Mouse (Mus musculus): ENCODE measurements around the gene Catsperz. TPM values are rescaled to one million over a fixed set of nuclear protein-coding genes. Genes with fewer than 3 reads are reported as not detected.

Catsperz gene
- polyA plus RNA-seq, 1 experiment from 2014 or later, result 0.81 TPM

GRCm38 (mm10) chr19:6934195-6934977 lies 9.2 kb upstream of the Catsperz start, which contains the start of gene Kcnk4:
Kcnk4 (minus strand) TSS chr19:6934515.
- H3K4me3 ChIP-seq (ENCODE audit: low read depth, low read length), result peak within 1 kb of the TSS; percentile 38
- peak within 1 kb of the TSS; percentile 61 for H3K4me2 ChIP-seq (ENCODE audit: low read depth, low read length)
- no peaks in the 10 kb centered on the region for H3K9me3 ChIP-seq (ENCODE audit: low read length)
- peaks cover 6% of the 10 kb centered on the region for H3K4me1 ChIP-seq (ENCODE audit: insufficient read depth)
- DNase-seq (no peak), ATAC-seq (no peak)
- no peak for TF ChIP-seq CTCF (IDR thresholded peaks at IDR 0.05; ENCODE audit: low read depth)
- TF ChIP-seq EP300 (IDR thresholded peaks at IDR 0.05; ENCODE audit: low read depth), result no peak
- peaks cover 56% of the 10 kb centered on the region for H3K27me3 ChIP-seq (ENCODE audit: insufficient read depth, low read length)
- H3K36me3 ChIP-seq (replicated peaks; ENCODE audit: insufficient read depth, low read length), result no peaks in the 10 kb centered on the region
- WGBS (ENCODE audit: insufficient replicate concordance), result 16% methylated on average over 23 of the region's 23 CpGs
- H3K27ac ChIP-seq (ENCODE audit: low read depth), result no peak within 1 kb of the TSS
- H3K9ac ChIP-seq (replicated peaks), result no peak within 1 kb of the TSS

GRCm38 (mm10) chr19:6933436-6934194 lies 8.4 kb upstream of the Catsperz start:
- Histone ChIP-seq H3K36me3 (replicated peaks; ENCODE audit: insufficient read depth, low read length) (no peaks in the 10 kb centered on the region), H3K4me3 (ENCODE audit: low read depth, low read length) (peak overlapping the region; percentile 38), H3K9me3 (ENCODE audit: low read length) (no peaks in the 10 kb centered on the region), H3K27me3 (ENCODE audit: insufficient read depth, low read length) (peaks cover 59% of the 10 kb centered on the region), H3K4me1 (ENCODE audit: insufficient read depth) (peaks cover 6% of the 10 kb centered on the region), H3K4me2 (ENCODE audit: low read depth, low read length) (peak overlapping the region; percentile 61), H3K9ac (replicated peaks) (no peak overlapping the region), H3K27ac (ENCODE audit: low read depth) (no peak overlapping the region)
- no peak for TF ChIP-seq CTCF (IDR thresholded peaks at IDR 0.05; ENCODE audit: low read depth)
- TF ChIP-seq EP300 (IDR thresholded peaks at IDR 0.05; ENCODE audit: low read depth), result no peak
- DNase-seq (no peak), ATAC-seq (0 out of 2 replicates have a peak, but pooled peaks have one; percentile 16)
- 8% methylated on average over 57 of the region's 58 CpGs for WGBS (ENCODE audit: insufficient replicate concordance)

GRCm38 (mm10) chr19:6933102-6933435 lies 7.9 kb upstream of the Catsperz start:
- ATAC-seq, result no peak
- Histone ChIP-seq H3K27me3 (ENCODE audit: insufficient read depth, low read length) (peaks cover 63% of the 10 kb centered on the region), H3K9ac (replicated peaks) (no peak overlapping the region), H3K36me3 (replicated peaks; ENCODE audit: insufficient read depth, low read length) (no peaks in the 10 kb centered on the region), H3K9me3 (ENCODE audit: low read length) (no peaks in the 10 kb centered on the region), H3K4me1 (ENCODE audit: insufficient read depth) (peaks cover 6% of the 10 kb centered on the region), H3K4me2 (ENCODE audit: low read depth, low read length) (no peak overlapping the region), H3K27ac (ENCODE audit: low read depth) (no peak overlapping the region), H3K4me3 (ENCODE audit: low read depth, low read length) (peak overlapping the region; percentile 38; the same call in 1 of the 2 replicates)
- TF ChIP-seq EP300 (IDR thresholded peaks at IDR 0.05; ENCODE audit: low read depth) (no peak), CTCF (IDR thresholded peaks at IDR 0.05; ENCODE audit: low read depth) (no peak)
- DNase-seq, result no peak
- WGBS (ENCODE audit: insufficient replicate concordance), result 37% methylated on average over 4 of the region's 4 CpGs

- peak; percentile 55; the same call in 1 of the 2 replicates for ATAC-seq
- WGBS (ENCODE audit: insufficient replicate concordance), result 57% methylated on average over 1 of the region's 1 CpGs
- Histone ChIP-seq H3K9me3 (ENCODE audit: low read length) (no peaks in the 10 kb centered on the region), H3K36me3 (replicated peaks; ENCODE audit: insufficient read depth, low read length) (no peaks in the 10 kb centered on the region), H3K4me1 (ENCODE audit: insufficient read depth) (peaks cover 6% of the 10 kb centered on the region), H3K27ac (ENCODE audit: low read depth) (no peak overlapping the region), H3K27me3 (ENCODE audit: insufficient read depth, low read length) (peaks cover 73% of the 10 kb centered on the region), H3K4me2 (ENCODE audit: low read depth, low read length) (no peak overlapping the region), H3K9ac (replicated peaks) (no peak overlapping the region), H3K4me3 (ENCODE audit: low read depth, low read length) (no peak overlapping the region)
- no peak for DNase-seq
- no peak for TF ChIP-seq EP300 (IDR thresholded peaks at IDR 0.05; ENCODE audit: low read depth)
- TF ChIP-seq CTCF (IDR thresholded peaks at IDR 0.05; ENCODE audit: low read depth), result no peak
Measured at GRCm38 (mm10) chr19:6932018-6932417, 6.8 kb upstream of the Catsperz start.

- ATAC-seq (no peak), DNase-seq (no peak)
- H3K27ac ChIP-seq (ENCODE audit: low read depth), result no peak overlapping the region
- peaks cover 9% of the 10 kb centered on the region for H3K4me1 ChIP-seq (ENCODE audit: insufficient read depth)
- no peak overlapping the region for H3K4me3 ChIP-seq (ENCODE audit: low read depth, low read length)
- 0% methylated on average over 1 of the region's 2 CpGs for WGBS (ENCODE audit: insufficient replicate concordance)
- no peak overlapping the region for H3K9ac ChIP-seq (replicated peaks)
- H3K27me3 ChIP-seq (ENCODE audit: insufficient read depth, low read length), result peaks cover 82% of the 10 kb centered on the region
- H3K9me3 ChIP-seq (ENCODE audit: low read length), result no peaks in the 10 kb centered on the region
- no peaks in the 10 kb centered on the region for H3K36me3 ChIP-seq (replicated peaks; ENCODE audit: insufficient read depth, low read length)
- TF ChIP-seq EP300 (IDR thresholded peaks at IDR 0.05; ENCODE audit: low read depth) (no peak), CTCF (IDR thresholded peaks at IDR 0.05; ENCODE audit: low read depth) (no peak)
- H3K4me2 ChIP-seq (ENCODE audit: low read depth, low read length), result no peak overlapping the region
Measured at GRCm38 (mm10) chr19:6931002-6931401, 5.8 kb upstream of the Catsperz start.

- no peak overlapping the region for H3K9ac ChIP-seq (replicated peaks)
- TF ChIP-seq CTCF (IDR thresholded peaks at IDR 0.05; ENCODE audit: low read depth), result no peak
- no peak for TF ChIP-seq EP300 (IDR thresholded peaks at IDR 0.05; ENCODE audit: low read depth)
- 26% methylated on average over 9 of the region's 9 CpGs for WGBS (ENCODE audit: insufficient replicate concordance)
- no peak for ATAC-seq
- no peak for DNase-seq
- no peak overlapping the region for H3K4me3 ChIP-seq (ENCODE audit: low read depth, low read length)
- no peaks in the 10 kb centered on the region for H3K9me3 ChIP-seq (ENCODE audit: low read length)
- peaks cover 73% of the 10 kb centered on the region for H3K27me3 ChIP-seq (ENCODE audit: insufficient read depth, low read length)
- H3K27ac ChIP-seq (ENCODE audit: low read depth), result no peak overlapping the region
- no peaks in the 10 kb centered on the region for H3K36me3 ChIP-seq (replicated peaks; ENCODE audit: insufficient read depth, low read length)
- H3K4me1 ChIP-seq (ENCODE audit: insufficient read depth), result peaks cover 14% of the 10 kb centered on the region; the same call in 1 of the 2 replicates
- no peak overlapping the region for H3K4me2 ChIP-seq (ENCODE audit: low read depth, low read length)
Measured at GRCm38 (mm10) chr19:6928080-6928479, 2.9 kb upstream of the Catsperz start.

Measured in liver, postnatal 0 days (tissue).